Mouse (Mus musculus) induced T-regulatory cell, adult 2 months (primary cell): ENCODE data around the gene Srpk2.
"Not testable (repeated sequence)": the region's sequence is repeated elsewhere in the genome, so short reads cannot be mapped to it uniquely, and the experiment has no call there.

Source experiments
- DNase-seq: peaks from one replicate; pipeline ENCODE4 v3.0.0-alpha.2; 2012; ENCODE audit warnings: low read depth

The Srpk2 gene

DNA sequence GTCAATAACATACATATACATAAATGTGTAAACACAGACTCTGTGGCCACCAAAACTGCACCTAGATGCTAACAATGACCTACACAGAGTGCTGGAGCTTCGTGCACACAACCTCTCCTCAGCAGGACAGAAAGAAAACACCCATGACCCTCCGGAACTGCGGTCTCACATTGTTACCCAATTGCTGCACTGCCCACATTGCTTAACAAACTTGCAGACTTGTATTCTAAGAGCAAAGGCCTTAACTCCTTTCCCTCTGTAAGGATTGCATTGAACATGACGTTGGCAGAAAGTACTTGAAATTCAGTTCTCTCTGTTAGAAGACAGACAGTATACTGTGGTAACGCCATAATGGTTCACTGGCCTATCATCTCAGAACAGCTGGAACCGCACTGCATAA lies 118.0 kb downstream of the Srpk2 start:
- no peak for DNase-seq

DNA sequence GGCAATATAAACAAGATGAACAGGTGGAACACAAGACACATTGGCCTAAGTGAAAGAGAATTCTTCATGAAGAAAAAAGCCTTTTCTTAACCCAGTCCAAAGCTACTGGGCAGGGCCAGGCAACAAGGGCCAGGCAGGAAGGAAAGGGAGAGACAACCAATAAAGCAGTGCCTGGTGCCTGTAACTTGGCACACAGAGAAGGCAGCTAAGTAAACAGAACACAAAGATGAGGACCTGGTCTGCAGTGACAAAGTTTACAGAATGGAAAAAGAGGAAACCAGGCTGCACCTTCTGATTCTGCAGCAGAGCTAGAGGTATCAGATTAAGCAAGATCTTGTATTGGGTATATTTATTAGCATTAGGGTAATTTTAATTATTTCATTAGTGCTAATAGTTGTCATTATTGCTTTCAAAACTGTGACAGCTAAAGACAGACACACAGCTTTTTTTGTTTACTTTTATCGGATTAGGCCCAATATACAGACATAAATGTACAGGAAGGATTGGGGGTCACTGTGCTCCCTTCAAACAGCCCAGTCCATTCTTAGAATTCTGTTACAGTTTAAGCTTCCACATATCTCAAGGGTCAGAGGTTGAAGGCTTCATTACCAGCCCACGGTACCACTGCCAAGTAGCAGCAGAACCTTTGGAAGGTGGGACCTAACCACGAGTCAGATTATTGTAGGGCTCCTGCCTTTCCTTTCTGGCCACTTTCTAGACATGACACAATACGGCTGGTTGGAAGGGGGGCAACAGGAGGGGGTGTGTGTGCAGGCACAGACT lies 121.9 kb downstream of the Srpk2 start:
- DNase-seq: no peak

DNA sequence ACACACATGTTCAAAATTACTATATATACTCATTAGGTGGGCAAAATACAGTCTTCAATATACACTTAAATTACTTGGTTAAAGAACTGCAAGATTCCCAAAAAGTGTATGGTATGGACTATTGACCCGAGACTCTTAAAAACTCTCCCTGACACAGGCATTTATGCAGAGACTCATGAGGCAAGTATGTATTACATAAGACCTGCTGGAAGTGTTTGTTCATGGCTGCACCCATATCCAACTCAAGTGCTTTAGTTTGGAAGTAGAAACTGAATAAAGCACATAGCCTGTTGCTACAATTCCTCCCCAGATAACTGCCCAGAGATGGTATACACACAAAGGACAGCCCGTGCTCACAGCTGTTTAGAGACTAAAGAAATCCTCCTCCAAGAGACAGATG lies 123.2 kb downstream of the Srpk2 start:
- no peak for DNase-seq

DNA sequence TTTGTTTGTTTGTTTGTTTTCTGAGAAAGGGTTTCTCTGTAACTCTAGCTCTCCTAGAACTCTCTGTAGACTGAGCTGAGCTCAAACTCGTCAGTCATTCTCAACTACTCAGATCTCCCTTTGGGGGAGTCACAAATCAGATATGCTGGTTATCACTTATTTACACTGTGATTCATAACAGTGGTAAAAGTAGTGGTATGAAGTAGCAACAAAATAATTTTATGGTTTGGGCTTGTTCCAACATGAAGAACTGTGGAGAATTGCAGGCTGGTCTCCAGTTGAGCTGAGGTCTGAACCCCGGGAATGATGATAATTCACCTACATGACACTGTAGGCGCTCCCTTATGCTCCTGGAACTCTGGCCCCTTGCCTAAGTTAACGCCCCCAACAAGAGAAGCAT lies 124.2 kb downstream of the Srpk2 start:
- no peak for DNase-seq

DNA sequence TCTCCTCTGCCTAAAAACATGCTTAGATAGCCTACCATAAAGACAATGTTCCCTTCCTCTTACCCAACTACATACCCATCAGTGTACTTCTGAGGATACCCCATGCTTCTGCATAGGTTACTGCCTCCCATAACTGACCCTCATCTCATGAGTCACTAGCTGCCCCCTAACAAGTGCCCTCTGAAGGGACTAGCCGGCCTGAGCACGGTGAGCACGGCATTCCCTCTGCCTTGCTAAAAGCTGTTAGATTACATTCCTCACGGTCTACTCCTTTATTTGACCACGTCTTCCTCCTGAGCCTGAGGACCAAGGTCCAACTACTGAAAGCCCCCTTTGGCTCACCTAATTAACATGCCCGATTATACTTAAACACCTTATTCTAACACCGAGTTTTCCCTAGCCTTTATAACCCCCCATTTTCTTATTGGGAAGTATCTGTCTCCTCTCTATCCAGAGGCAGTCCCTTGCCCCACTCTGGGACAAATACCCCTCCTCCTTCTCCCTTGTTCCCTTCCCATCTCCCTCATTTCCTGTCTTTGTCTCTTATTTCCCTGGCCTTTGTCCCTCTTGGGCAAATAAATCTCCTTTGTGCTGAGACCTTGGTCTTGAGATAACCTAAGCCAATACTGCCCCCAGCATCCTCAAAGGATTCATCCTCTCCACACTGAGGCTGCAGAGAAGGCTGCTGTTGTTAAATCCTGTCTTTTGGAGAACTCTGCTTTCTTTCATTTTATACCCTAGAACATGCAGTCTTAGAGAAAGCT lies 128.2 kb downstream of the Srpk2 start:
- DNase-seq: no peak

DNA sequence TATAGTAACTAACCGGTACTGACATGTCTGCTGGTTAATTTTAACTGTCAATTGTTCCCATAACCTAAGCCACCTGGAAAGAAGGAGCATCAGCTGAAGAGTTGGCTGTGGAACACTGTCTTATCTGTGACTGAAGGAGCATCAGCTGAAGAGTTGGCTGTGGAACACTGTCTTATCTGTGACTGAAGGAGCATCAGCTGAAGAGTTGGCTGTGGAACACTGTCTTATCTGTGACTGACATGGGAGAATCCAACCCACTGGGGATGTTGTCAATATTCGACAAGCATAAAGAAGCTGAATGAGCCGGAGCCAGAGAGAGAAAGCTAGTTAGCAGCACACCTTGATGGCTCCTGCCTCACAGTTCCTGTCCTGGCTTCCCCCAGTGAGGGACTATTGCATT lies 131.1 kb downstream of the Srpk2 start:
- DNase-seq: not testable (repeated sequence)

DNA sequence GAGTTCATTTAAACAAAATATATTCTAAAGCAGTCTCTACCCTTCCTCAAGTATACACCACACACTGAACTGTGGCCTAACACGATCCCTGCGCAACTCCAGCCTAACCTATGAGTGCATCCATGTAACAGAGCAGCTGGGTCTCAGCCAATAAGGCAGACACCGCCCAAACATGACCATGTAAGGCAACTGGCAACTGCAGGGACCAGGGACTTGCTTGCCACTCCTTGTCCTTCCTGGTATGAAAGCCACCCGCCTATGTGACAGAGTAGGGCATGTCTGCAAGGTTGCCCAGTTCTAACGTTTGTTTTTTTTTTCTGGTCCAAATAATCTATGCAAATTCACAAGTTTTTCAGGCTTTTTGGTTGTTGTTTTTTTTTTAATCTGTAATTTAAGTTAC lies 132.7 kb downstream of the Srpk2 start:
- no peak for DNase-seq

DNA sequence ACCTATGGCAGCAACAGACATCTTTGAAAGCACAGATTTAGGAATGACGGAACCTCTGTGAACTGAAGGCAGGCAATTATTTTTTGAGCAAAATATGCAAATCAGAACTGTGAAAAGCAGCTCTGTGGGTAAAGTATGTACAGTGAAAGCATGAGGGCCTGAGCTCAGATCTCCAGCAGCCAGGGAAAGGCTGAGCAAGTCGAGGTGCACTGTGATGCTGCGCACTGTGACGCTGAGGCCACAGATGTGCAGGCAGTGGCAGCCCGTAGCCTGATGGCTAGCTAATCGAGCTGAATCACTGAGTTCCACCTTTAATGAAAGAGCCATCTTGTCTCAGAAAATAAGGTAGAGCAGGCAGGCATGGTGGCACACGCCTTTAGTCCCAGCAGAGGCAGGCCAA lies 148.7 kb downstream of the Srpk2 start:
- no peak for DNase-seq

DNA sequence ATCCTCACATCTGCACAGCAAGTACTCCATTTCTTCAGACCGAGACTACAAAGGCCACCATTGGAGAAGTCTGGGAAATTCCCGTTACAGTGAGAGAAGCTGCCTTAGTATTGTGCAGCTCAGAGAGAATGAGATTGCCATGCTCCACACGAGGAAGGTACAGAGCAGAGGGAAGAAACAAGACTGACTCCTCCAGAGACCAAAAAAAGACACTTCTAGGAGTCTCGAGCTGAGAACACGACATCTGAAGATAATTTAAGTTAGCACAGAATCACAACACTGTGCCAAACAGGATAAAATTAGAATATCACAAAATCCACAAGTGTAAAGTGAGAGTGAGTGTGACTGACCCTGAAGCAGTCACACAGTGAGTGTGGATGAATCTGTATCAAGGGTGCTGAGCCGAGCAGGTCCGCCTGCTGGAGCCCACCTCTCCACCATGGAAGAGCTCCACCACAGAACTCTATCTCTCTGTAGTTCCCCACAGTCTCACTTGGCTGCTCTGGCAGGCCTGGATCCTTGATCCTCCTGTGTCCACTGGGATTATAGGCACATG lies 152.8 kb downstream of the Srpk2 start:
- DNase-seq: no peak

DNA sequence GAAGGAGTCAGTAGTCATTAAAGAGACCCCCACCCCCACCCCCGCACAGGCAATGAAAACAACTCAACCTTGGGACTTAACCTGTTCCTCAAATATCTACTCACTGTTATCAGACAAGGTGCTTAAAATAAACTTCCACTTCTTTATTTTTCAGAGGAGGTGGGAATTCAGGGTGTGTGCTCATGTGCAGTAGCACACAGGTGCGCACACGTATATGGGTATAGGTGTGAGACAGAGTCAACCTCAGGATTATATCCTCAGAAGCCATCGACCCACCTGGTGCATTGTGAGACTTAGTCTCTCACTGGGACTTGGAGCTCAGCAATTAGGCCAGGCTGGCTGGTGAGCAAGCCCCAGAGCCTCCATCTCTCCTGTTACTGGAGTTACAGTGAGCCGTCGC lies 153.3 kb downstream of the Srpk2 start:
- no peak for DNase-seq

DNA sequence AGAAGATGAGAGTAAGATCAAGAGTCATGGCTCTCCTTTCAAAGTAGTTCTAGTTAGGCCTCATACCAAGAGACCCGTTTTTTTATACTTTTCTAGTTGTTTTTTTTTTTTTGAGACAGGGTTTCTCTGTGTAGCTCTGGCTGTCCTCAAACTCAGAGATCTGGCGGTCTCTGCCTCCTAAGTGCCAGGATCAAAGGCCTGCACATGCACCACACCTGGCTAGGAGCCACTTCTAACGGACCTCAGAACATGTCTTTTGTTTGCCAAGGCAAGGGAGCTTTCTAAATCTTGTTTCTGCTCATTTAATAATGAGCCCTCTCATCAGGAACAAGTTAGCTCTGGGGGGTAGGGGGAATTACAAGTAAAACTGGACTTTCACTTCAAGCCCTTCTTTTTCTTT lies 159.8 kb downstream of the Srpk2 start:
- no peak for DNase-seq

DNA sequence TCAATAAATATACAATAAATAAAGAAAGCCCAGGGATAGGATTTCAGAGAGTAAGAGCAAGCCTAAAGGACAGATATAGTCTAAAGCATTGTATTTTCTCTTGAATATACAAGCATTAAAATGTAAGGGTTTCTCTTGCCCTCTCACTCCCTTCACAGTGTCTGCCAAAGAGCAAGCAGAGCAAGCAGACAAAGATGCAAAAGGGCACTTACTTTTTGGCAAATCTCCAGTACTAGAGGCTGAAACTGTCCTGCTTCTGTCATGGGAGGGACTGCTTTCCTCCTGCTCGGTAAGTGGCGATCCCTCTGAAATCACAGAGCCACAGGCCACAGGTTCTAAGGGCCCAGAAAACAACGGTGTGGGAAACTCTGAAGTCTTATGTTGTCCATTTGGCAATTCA lies 160.5 kb downstream of the Srpk2 start:
- no peak for DNase-seq

DNA sequence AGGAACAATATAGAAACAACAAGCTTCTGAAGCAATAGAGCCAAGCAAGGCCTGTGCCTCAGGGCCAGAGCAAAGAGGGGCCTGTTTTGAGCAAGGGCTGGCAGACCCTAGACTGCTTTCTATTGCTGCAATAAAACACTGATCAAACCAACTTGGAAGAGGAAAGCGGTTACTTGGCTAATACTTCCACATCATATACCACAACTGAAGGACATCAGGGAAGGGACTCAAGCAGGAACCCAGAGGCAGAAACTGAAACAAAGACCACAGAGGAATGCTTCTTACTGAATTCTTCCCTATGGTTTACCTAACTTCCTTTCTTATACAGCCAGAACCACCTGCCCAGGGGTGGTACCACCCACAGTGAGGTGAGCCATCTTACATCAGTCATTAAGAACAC lies 162.8 kb downstream of the Srpk2 start:
- DNase-seq: no peak

DNA sequence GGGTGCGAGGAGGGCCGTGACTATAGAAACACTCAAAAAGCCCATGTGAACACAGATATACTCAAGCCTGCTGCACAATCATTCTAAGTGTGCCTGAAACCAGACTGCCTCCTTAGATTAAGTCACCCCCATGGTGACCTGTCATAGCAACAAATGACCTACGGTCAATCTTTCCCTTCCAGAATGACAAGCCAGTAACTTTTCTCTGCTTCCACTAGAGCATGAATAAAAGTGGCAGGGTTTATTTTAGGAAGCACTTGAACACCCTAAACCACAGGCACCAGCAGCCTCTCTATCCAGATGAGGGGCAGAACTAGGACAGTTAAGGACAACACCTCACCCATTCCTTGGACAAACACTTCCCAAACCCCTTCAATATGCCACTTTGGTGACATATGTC lies 164.7 kb downstream of the Srpk2 start:
- DNase-seq: no peak

DNA sequence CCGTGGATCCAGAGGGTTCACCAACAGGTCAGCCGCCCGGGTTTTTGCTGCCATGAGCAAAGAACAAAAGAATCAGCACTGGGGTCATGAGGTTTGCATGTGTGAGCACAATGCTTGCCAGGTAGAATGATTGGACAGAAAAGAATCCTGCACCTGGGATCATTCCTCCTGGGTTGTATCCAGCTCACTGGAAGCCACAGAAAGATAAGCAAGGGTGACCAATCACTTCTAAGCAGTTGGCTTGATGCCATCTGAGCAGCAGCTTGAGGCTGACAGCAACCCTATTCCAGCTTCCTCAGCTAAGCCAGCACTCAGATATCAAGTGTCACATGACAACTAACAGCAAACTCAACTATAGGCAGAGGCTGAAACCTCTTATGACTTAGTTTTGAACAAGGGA lies 165.7 kb downstream of the Srpk2 start:
- DNase-seq: no peak

DNA sequence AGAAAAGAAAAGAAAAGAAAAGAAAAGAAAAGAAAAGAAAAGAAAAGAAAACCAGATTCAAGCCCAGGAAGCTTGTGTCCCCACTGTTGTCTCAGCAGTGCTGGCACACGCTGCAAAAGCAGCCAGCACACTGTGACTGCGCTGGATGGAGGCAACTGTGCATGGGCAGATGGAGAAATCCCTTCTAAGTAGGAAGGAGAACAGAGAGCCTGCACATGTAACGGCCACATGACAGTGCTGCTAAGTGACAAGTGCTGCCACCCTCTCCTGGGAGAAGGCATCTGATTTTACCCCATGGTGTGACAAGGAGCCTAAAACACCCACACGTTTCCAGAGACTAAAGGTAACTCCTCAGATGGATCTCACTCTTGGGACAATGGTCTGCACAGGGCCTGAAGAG lies 166.6 kb downstream of the Srpk2 start:
- DNase-seq: no peak

DNA sequence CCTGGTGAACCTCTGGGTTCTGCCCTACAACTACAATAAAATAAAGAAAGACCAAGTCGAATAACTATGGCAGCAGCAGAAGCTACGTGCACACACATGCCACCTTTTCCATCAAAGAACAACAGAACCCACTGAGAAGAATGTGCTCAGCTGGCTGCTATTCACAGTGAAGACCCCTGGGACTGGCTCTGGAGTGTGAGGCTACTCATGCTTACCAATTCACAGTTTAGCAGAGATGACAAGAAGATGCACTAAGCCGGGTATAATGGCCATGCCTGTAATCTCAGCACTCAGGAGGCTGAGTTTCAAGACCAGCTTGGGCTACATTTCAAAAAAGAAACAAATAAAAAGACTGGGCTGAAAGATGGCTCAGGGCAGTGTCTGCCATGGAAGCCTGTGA lies 167.5 kb downstream of the Srpk2 start:
- no peak for DNase-seq

DNA sequence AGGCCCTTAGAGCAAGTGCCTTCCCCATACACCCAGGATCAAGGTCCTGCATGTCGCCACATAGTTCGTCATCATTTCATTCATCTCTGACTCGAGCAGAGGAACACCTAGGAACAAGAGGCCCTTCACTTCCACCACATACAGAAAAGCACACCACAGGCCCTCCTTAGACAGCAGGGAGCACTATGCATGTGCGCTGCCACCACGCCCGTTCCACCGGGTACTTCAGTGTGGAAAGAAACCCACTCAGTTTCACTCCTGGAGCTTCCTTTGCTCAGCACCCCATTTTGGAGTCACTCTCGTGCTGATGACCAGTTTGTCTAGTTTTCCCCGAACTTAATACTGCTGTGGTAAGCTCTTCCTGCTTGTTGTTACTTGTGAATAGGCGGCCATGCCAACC lies 169.4 kb downstream of the Srpk2 start:
- no peak for DNase-seq

DNA sequence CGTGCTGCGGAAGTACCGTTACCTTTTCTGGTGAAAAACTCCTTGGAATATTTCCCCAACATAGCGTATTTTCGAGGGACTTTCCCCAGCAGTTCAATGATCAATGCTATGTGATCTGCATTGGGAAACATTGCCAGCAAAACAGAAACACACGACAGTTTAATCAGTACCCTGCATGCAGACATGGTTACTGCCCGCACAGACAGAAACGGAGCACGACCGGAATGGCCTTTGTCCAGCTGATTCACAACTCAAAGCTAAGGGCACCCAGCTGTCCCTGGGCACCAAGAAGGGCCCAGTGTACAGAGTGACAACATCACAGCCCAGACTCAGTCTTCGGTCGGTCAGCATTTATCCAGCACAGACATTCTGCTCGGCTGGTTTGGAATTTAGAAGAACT lies 170.9 kb downstream of the Srpk2 start:
- DNase-seq: no peak

DNA sequence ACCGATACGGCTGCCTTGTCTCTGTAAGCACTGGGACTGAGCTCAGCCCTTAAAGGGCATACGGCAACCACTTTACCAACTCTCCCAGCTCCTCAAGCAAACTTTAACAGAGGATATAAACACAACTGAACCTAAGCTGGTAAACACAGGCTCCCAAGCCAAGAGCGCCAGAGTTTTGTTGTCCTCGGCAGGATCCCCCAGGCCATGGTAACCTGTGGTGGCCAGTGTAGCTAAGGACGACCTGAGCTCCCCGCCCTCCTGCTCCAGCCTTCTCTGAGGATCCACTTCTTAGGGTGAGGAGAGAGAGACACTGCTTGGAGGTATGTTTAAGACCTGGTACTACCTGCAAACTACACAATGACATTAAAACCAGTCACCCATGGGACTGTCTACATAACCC lies 171.9 kb downstream of the Srpk2 start:
- no peak for DNase-seq

DNA sequence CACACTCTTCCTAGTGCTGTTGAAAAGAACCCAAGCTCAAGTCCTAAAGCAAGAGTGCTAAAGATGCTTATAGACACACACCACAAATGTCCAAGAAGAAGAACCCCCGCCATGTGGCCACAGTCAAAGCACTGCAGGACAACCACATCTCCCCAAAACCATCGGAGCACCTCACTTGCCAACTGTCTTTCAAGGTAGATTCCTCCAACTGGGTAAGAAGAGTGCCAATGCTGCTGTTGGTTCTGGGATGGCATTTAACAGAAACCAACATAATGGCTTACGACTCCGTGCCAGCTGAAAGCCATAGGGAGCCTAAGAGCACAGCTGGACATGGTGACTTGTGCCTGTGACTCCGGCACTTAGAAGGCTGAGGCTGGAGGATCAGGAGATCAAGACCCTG lies 173.0 kb downstream of the Srpk2 start:
- DNase-seq: no peak

DNA sequence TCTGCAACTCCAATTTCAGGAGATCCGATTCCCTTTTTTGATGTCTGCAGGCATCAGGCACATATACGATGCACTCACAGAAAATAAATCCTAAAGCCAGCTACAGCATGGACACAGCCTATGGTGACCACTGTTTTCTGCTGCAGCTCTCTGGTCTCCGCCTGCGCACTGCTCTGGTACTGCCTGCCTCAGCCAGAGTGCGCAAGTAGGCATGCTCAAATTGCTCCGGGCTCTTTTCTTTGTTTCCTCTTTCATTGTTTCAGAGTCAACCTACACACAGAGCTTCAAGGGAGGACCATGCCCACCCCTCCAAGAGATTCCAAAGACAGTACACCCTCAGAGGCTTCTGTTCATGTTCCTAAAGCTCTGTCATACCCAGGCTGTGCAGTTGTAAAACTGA lies 175.8 kb downstream of the Srpk2 start:
- no peak for DNase-seq

DNA sequence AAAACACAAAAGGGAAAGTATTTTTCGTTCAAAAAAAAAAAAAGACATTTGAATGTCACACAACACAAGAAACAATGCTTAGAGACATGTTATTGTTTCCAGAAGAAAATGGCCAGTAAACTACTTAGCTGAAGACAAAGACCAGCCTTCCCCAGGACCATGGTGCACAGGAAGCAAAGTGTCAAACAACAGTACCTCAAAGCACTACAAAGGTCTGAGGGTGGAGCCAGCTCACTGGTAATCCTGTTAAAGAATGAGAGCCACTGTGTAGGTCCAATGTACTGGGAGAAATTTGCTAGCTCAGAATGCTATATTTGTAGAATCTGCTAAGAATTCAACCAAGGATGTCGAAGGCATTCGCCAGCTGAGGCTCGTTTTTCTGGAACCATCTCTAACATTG lies 177.2 kb downstream of the Srpk2 start:
- no peak for DNase-seq

DNA sequence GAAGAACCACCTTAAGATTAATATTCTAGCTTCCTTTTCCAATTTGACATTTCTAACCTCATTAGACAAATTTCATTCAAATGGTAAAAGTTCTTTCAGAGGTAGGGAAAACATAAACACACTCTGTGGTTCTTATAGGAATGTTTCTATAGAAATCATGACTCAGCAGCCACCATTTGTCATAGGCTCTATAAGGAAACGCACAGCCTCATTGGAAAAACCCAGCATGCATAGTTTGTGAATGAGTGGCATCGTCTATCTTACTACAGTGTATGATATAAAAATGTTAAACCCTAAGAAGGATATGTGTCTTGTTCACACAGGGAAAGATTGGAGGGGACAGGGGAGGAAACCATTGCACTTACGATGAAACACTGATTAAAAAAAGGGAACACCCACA lies 178.8 kb downstream of the Srpk2 start:
- DNase-seq: no peak
